Mouse (Mus musculus) frontal cortex, postnatal 25 days (tissue): ENCODE data around the gene Zfp688.
"Not testable (repeated sequence)": the region's sequence is repeated elsewhere in the genome, so short reads cannot be mapped to it uniquely, and the experiment has no call there.

Experiments
- DNase-seq, 2 experiments: peaks; one replicate each; pipeline ENCODE4 v3.0.0; 2022; ENCODE audit warnings: low spot score in 2 of 2

Zfp688 gene

DNA sequence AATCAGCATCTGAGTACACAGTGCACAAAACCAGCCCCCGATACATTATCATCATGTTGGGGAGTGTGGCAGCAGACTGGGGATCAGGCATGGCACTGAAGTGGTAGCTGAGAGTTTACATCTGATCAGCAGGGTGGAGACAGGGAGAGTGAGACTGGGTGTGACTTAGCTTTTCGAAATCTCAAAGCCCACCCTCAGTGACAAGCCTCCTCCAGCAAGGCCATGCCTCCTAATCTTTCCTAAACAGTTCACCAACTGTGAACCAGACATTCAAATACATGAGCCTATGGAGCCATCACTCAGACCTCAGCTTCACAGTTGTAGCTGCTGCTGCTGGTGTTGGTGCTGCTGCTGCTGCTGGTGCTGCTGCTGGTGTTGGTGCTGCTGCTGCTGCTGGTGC, 10.4 kb downstream of the Zfp688 start:
- DNase-seq = no peak

DNA sequence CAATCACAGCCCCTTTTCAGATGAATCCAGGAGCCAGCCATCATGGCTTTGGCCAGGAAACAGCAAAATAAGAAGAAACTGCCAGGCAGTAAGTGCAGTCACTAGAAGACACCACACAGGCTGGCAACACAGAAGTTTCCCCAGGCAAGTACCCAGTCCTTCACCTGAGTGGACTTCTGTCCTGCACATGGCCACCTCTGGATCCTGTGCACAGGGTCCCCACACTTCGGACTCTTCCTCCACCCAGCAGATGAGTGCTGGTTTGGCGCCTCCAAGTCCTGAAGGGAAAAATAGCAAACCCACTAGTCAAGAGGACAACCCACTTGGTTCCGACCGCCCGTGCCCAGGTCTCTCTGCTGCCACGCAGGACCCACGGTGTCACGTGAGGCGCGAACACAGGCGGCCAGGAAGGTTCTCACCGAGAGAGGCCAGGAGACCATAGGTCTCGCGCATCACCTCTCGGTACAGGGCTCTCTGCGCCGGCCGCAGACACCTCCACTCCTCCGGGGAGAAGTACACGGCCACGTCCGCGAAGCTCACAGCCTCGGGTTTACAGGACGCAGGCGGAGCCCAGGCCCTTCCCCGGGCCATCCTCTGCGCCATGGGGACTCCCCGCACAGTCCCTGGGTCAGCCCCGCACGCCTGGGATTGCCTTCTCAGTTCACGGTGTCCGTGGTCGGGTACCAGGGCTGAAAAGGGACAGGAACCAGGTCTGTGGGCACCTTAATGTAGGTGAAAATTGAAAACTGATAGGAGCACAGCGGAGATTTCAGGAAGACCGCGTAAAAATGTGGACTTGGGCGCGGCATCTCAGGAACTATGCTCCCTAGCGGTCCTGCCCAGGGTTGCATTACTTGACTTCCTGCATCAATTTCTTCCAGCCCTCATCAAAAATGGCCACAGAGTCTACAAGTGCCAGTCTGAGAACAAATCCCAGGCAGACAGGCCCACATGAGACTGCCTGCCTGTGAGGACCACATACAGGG, 15.6 kb downstream of the Zfp688 start, which contains the start of gene Zfp764:
Gene Zfp764, minus strand, starts transcription at position 821 of the 986 bp plus-strand sequence.
- DNase-seq = peak; percentile 77 to 83

DNA sequence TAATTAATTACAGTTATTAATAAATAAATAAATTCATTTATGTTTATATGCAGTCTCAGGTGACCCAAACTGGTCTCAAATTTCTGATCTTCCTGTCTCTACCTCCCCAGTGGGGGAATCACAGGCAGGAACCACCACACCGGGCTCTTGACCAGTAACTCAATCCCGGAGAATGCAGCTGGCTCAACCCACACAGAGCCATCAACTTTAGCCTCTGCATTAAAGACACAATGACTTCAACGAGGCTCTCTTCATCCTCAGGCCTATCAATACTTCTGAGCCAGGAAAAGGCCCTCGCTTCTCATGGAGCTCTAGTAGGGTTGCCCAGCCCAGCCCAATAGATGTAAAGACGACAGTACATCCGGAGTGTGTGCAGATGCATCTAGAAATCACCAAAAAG, 17.8 kb downstream of the Zfp688 start:
- DNase-seq = not testable (repeated sequence)

DNA sequence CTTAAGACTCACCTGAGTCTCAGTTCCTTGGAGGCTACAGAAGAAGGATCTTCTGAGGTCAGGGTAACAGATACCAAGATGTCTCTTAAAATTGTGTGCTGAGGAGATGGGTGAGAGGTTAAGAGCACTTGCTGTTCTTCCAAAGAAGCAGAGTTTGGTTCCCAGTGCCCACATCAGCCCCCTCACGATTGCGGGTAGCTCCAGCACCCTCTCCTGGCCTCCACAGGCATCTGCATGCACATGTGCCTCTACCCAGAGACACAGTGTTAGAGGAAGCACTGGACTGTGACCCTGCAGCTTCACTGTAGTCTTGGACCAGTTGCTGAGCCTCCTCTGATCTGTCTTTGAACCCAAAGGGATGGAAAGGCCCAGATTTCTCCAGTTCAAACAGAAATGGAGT, 18.9 kb downstream of the Zfp688 start:
- no peak for DNase-seq

DNA sequence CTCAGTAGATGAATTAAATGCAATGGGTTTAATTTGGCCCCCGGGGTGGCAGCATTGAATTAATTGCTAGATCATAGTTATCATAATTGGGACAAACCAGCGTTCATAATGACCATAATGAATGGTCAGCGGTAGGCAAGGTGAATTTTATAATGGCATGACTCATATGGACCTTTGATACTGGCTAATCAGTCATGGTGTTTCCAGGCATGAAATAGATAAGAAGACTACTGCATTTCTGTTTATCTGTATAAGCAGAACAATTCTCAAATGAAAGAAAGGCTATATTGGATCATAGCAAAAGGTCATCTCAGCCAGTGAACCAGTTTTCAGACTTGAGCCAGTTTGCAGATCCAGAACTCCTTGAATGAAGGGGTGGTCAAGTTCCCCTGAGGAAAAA, 21.5 kb downstream of the Zfp688 start:
- no peak for DNase-seq

DNA sequence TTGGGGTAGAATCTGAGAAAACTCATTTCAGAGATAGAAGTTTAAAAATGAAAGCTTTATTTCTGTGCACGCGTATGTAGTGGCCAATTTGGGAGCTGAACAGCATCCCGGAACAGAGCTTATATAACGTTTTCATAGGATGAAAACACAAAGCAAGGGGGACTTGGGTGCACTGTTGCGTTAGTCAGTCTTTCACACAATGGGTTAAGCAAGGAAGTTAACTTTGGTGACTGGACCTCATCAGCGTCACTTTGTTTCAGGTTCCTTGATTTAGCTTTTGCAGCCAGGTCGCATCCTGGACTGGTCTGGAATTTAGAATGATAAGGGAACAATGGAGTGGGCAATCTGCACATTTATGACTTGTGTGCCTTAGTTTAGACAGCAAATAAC, 27.9 kb downstream of the Zfp688 start:
- DNase-seq = no peak

DNA sequence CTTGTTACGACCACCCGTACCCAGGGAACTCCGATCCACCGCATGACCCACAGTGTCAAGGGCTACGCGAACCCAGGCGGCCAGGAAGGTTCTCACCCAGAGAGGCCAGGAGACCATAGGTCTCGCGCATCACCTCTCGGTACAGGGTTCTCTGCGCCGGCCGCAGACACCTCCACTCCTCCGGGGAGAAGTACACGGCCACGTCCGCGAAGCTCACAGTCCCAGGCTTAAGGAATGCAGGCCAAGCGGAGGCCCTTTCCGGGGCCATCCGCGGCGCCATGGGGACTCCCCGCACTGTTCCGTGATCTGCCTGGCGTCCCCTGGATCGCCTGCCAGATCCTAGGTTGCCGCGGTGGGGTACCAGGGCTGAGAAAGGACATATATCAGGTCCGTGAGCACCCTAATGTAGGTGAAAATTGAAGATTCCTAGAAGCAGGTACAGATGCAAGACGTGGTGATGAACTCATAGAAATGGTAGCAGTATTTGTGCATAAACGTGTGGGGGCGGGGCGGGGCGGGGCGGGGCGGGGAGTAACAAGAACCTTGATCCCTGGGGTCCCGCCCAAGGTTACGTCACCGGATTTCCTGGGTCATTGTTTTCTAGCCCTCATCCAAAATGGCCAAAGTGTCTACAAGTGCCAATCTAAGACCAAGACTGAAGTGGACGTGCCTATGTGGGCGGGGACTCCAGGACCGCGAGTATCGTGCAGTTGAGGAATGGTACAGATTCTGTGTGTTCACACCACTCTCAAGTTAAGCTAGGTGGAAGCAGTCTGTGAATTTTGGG, 28.5 kb downstream of the Zfp688 start, which contains the start of gene E430018J23Rik:
Gene E430018J23Rik, minus strand, starts transcription at position 473 of the 787 bp plus-strand sequence.
- peak; percentile 91 to 95 for DNase-seq

DNA sequence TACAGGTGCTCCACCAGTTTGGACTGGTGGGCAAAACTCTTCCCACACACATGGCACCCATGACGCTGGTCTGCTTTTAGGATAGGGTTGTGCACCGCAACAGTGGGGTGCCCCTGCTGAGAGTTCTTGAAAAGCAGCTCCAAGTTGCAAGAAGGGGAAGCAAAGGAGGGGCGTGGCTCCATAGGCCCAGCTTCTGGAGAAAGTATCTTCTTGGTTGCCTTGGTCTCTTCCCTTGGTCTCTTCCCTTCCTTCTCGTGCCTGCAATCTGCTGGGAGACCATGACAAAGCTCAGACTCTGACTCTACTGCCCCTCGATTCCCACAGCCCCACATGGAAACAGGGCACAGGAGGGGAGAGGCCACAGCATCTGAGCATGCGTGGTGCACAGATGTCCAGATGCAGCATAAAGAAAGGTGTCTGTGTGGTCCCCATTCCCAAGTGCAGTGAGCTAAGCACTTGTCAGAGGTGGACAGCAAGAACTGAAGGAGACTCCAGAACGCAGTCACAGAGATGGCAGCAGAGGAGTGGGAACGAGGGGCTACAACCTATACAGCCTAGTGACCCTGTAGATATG, 29.5 kb downstream of the Zfp688 start:
- no peak for DNase-seq

DNA sequence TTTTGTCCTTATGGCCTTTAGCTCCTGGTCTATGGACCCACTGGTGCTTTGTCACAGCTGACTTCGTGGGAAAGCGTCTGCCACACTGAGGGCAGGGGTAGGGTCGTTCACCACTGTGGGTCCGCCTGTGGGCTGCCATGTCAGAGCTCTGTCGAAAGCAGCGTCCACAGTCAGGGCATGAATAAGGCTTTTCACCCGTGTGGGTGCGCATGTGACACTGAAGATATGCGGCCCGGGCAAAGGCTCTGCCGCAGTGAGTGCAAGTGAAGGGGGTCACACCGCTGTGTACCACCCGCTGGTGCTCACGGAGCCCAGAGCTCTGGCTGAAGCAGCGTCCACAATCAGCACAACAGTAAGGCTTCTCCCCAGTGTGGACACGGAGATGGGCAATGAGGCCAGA, 30.3 kb downstream of the Zfp688 start:
- DNase-seq = no peak

DNA sequence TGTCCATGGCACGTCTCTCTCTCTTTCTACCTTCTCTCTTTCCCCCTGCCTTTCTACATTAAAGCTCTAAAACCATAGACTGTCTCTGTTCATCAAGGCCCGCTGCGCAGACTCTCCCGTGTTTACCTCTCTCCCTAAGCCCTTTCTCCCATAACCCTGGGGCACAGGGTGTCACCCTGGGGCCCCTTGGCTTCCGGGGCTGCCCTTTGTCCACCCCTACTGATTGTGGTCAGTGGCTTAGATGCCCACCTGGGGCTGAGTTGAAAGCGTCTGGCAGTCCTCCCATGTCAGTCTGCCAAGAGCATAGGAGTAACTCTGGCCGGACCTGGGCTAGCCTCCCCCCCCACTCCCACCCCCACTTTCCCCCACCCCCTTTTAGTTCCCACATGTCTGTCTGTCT, 31.6 kb downstream of the Zfp688 start:
- no peak for DNase-seq

DNA sequence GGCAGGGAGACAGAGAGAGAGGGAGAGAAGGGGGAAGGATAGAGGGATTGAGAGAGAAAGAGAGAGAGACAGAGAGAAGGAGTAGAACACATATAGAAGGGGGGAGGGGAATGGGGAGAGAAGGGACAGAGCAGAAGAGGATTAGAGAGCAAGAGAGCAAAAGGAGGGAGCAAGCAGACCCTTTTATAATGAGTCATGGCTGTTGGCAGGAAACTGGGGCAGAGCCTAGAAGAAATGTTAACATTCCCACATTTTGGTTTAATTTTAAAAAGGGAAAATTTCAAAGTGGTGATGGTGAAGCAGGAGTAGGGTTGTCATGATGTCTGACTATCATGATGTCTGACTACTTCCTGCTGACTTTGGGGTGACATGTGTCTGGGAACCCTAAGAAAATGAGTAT, 33.7 kb downstream of the Zfp688 start:
- DNase-seq = not testable (repeated sequence)

DNA sequence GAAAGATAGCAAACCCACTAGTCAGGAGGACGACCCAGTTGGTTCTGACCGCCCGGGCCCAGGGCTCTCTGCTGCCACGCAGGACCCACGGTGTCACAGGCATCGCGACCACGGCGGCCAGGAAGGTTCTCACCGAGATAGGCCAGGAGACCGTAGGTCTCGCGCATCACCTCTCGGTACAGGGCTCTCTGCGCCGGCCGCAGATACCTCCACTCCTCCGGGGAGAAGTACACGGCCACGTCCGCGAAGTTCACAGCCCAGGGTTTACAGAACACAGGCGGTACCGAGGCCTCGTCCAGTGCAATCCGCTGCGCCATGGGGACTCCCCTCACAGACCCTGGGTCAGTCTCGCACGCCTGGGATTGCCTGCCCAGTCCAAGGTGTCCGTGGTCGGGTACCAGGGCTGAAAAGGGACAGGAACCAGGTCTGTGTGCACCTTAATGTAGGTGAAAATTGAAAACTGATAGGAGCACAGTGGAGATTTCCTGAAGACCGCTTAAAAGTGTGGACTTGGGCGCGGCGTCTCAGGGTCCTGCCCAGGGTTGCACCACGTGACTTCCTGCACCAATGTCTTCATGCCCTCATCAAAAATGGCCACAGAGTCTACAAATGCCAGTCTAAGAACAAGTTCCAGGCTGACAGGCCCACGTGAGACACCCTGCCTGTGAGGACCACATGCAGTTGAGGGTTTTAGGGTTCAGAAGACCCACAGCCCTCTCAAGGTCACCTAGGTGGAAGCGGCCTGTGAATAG, 35.1 kb downstream of the Zfp688 start, which contains the start of gene 9130019O22Rik:
Gene 9130019O22Rik, minus strand, starts transcription at position 526 of the 752 bp plus-strand sequence.
- peak; percentile 71 to 87 for DNase-seq

DNA sequence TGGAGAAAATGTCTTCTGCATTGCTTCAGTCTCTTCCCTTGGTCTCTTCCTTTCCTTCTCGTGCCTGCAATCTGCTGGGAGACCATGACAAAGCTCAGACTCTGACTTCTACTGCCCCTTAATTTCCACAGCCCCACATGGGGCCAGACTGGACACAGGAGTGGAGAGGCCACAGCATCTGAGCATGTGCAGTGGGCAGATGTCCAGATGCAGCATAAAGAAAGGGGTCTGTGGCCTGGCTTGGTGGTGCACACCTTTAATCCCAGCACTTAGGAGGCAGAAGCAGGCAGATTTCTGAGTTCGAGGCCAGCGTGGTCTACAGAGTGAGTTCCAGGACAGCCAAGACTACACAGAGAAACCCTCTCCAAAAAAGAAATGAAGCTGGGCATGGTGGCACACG, 36.3 kb downstream of the Zfp688 start:
- not testable (repeated sequence) for DNase-seq

DNA sequence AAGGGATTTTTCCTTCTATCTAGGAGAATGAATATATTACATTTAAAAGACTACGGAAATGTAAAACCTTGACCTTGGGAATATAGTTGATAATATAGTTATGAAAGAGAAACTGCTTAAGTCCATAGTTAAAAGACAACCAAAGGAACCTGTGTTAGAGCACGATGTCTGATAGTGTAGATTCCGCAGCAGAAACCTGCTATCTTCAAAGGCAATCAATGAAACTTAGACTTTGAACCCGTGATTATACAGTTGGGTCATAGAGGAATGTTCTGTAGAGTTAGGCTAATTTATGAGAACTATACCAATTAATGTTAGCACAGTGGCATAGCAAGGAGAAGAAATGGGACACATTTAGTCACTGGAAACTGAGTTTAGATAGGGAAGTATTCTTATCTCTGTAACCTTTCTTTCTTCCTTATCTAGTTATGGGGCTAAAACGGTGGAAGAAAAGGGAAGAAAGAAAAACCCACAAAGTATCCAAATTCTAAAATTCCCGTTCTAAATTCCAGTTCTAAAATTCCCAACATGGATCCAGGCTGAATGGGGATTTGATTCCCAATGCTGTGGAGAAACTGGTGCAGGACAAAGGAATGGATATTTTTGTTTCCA, 43.5 kb downstream of the Zfp688 start:
- no peak for DNase-seq

DNA sequence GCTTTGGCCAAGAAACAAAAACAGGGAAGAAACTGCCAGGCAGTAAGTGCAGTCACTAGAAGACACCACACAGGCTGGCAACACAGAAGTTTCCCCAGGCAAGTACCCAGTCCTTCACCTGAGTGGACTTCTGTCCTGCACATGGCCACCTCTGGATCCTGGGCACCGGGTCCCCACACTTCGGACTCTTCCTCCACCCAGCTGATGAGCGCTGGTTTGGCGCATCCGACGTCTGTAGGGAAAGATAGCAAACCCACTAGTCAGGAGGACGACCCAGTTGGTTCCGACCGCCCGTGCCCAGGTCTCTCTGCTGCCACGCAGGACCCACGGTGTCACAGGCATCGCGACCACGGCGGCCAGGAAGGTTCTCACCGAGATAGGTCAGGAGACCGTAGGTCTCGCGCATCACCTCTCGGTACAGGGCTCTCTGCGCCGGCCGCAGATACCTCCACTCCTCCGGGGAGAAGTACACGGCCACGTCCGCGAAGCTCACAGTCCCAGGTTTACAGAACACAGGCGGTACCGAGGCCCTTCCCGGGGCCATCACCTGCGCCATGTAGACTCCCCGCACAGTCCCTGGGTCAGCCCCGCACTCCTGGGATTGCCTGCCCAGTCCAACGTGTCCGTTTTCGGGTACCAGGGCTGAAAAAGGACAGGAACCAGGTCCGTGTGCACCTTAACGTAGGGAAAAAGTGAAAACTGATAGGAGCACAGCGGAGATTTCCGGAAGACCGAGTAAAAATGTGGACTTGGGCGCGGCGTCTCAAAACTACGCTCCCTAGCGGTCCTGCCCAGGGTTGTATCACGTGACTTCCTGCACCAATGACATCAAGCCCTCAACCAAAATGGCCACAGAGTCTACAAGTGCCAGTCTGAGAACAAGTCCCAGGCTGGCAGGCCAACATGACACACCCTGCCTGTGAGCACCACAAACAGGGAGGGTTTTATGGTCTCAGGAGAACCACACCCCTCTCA, 46.3 kb downstream of the Zfp688 start, which contains the start of gene Zfp747:
Gene Zfp747, minus strand, starts transcription at position 780 of the 975 bp plus-strand sequence.
- DNase-seq = peak; percentile 89 to 92

DNA sequence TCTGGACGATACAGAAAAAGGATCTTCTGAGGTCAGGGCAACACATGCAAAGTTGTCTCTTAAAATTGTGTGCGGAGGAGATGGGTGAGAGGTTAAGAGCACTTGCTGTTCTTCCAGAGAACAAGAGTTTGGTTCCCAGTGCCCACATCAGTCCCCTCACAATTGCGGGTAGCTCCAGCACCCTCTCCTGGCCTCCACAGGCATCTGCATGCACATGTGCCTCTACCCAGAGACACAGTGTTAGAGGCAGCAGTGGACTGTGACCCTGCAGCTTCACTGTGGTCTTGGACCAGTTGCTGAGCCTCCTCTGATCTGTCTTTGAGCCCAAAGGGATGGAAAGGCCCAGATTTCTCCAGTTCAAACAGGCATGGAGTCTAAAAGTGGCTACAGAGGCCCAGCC, 50.0 kb downstream of the Zfp688 start:
- DNase-seq = not testable (repeated sequence)

DNA sequence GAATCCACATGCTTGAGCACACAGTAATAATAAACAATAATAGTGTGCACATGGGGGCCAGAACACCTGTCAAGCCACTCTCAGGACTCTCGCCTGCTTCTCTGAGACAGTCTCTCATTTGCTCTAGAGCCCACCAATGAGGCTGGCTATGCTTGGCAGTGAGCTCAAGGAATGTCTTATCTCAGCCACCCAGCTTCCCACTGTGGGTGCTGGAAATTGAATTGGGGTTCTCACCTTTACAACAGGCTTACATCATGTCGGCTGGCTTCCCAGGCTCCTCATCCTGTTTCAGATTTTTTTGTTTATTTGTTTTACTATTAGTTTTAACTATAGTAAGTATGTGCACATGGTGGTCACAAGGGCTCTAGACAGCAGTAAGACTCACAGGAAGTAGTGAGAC, 50.7 kb downstream of the Zfp688 start:
- no peak for DNase-seq
